In genomic region chr10:70599126-70599924, GRCm38 (mm10) we compare ENCODE assay signal across 8 mouse cellular contexts. TPM values are rescaled to one million over a fixed set of nuclear protein-coding genes. Genes with fewer than 3 reads are reported as not detected.
A peak's percentile ranks its signal among the peaks of the same experiment; 100 is the strongest.
DNase-seq lines count a peak whose midpoint lies in the region; ATAC-seq lines count a peak whose summit lies in the region.

No protein-coding gene starts in this region.

- WGBS in forebrain, embryonic 14.5 days: under 1% methylated on average over 108 of the region's 124 CpGs
- under 1% methylated on average over 102 of the region's 124 CpGs for WGBS in hindbrain, embryonic 14.5 days
- WGBS in lung, embryonic 16.5 days: under 1% methylated on average over 70 of the region's 124 CpGs

- peak overlapping the region; percentile 94 for H3K4me2 ChIP-seq in forebrain, embryonic 14.5 days (ENCODE audit: low read length)
- peak overlapping the region; percentile 81 for H3K4me2 ChIP-seq in hindbrain, embryonic 14.5 days (replicated peaks)
- peak overlapping the region; percentile 91 for H3K4me2 ChIP-seq in lung, embryonic 16.5 days (ENCODE audit: low read depth, low read length)

- peaks cover 6% of the 10 kb centered on the region for H3K4me1 ChIP-seq in forebrain, embryonic 14.5 days (ENCODE audit: control insufficient read depth, insufficient read depth, low read length)
- H3K4me1 ChIP-seq in hindbrain, embryonic 14.5 days (replicated peaks; ENCODE audit: control insufficient read depth, insufficient read depth, low read length): peaks cover 20% of the 10 kb centered on the region
- peaks cover 11% of the 10 kb centered on the region for H3K4me1 ChIP-seq in lung, embryonic 16.5 days (replicated peaks; ENCODE audit: control insufficient read depth, insufficient read depth, low read length)

- peak overlapping the region; percentile 92 for H3K27ac ChIP-seq in forebrain, embryonic 14.5 days (ENCODE audit: low read depth, low read length)
- peak overlapping the region; percentile 89 for H3K27ac ChIP-seq in hindbrain, embryonic 14.5 days
- H3K27ac ChIP-seq in lung, embryonic 16.5 days (ENCODE audit: low read length): no peak overlapping the region

- H3K36me3 ChIP-seq in forebrain, embryonic 14.5 days (ENCODE audit: control insufficient read depth, insufficient read depth, low read length): no peaks in the 10 kb centered on the region
- no peaks in the 10 kb centered on the region for H3K36me3 ChIP-seq in hindbrain, embryonic 14.5 days (replicated peaks; ENCODE audit: control insufficient read depth, insufficient read depth)
- no peaks in the 10 kb centered on the region for H3K36me3 ChIP-seq in lung, embryonic 16.5 days (ENCODE audit: control insufficient read depth, insufficient read depth, low read length)

- peak overlapping the region; percentile 80 for H3K4me3 ChIP-seq in forebrain, embryonic 14.5 days (ENCODE audit: low read depth, low read length)
- H3K4me3 ChIP-seq in hindbrain, embryonic 14.5 days (replicated peaks; ENCODE audit: low read length): peak overlapping the region; percentile 51
- H3K4me3 ChIP-seq in lung, embryonic 16.5 days (ENCODE audit: low read length): peak overlapping the region; percentile 64

- peak; percentile 85 for ATAC-seq in cerebellum, adult (ENCODE audit: insufficient number of reproducible peaks, low FRiP score, low TSS enrichment)
- ATAC-seq in forebrain, embryonic 14.5 days: peak; percentile 93
- peak; percentile 94 for ATAC-seq in hindbrain, embryonic 14.5 days (ENCODE audit: low FRiP score)
- peak; percentile 94 for ATAC-seq in lung, embryonic 16.5 days (ENCODE audit: low read depth)

- H3K9ac ChIP-seq in forebrain, embryonic 14.5 days (ENCODE audit: low read length): peak overlapping the region; percentile 94
- H3K9ac ChIP-seq in hindbrain, embryonic 14.5 days: peak overlapping the region; percentile 77
- peak overlapping the region; percentile 41; the same call in 1 of the 2 replicates for H3K9ac ChIP-seq in lung, embryonic 16.5 days (ENCODE audit: low read length)

- H3K9me3 ChIP-seq in forebrain, embryonic 14.5 days (replicated peaks; ENCODE audit: control insufficient read depth, low read length): no peaks in the 10 kb centered on the region
- H3K9me3 ChIP-seq in hindbrain, embryonic 14.5 days (ENCODE audit: control insufficient read depth, low read length): 0 out of 2 replicates have a peak, but pooled peaks cover 3% of the 10 kb centered on the region
- no peaks in the 10 kb centered on the region for H3K9me3 ChIP-seq in lung, embryonic 16.5 days (ENCODE audit: control insufficient read depth, low read length)

- DNase-seq in MN1 (ENCODE audit: low spot score): peak; percentile 75
- peak; percentile 95 for DNase-seq in forebrain, embryonic 14.5 days (ENCODE audit: low spot score)
- DNase-seq in hindbrain, embryonic 14.5 days (ENCODE audit: low spot score): peak; percentile 93
- DNase-seq in layer of hippocampus, postnatal 25 days (ENCODE audit: extremely low spot score in 1 of 2, low spot score in 1 of 2): peak; percentile 77 to 89
- DNase-seq in retina, postnatal 1 day: peak; percentile 92
- peak; percentile 56 to 69 for DNase-seq in urinary bladder, postnatal 36 days (ENCODE audit: low spot score in 2 of 2)

- no peaks in the 10 kb centered on the region; the same call in 1 of the 2 replicates for H3K27me3 ChIP-seq in forebrain, embryonic 14.5 days (replicated peaks; ENCODE audit: control insufficient read depth, insufficient read depth, low read length)
- H3K27me3 ChIP-seq in hindbrain, embryonic 14.5 days (ENCODE audit: control insufficient read depth, insufficient read depth, low read length): no peaks in the 10 kb centered on the region
- peaks cover 27% of the 10 kb centered on the region for H3K27me3 ChIP-seq in lung, embryonic 16.5 days (ENCODE audit: control insufficient read depth, insufficient read depth, low read depth, low read length)

RNA-seq across cellular contexts. Expression of gene Phyhipl, which starts 56.4 kb away (rescaled TPM):
- 92.6 and 126 TPM in 2 replicates for polyA plus RNA-seq in forebrain, embryonic 14.5 days (2014; fragmentation: Nextera tagmentation; extraction: Ambion mirVana)
- 287 and 318 TPM in 2 replicates for polyA plus RNA-seq in hindbrain, embryonic 14.5 days (2014; fragmentation: Nextera tagmentation; extraction: Ambion mirVana)
- 100 to 1,000 TPM; 209 to 212 TPM for total RNA-seq in layer of hippocampus, postnatal 25 days (2021)
- polyA plus RNA-seq in lung, embryonic 16.5 days (2015; fragmentation: Nextera tagmentation; extraction: Ambion mirVana): 1.5 and 2.8 TPM in 2 replicates

Comparison
In these comparisons a context has a peak if more than half of its experiments do, and no peak if none do; other contexts are left out.
1. H3K9ac ChIP-seq: peak in every context shown above with its lines; median percentile 94 in forebrain, embryonic 14.5 days; 77 in hindbrain, embryonic 14.5 days; 41 in lung, embryonic 16.5 days.
2. RNA of gene Phyhipl, which starts 56.4 kb away (polyA plus RNA-seq): 287 to 318 TPM in hindbrain, embryonic 14.5 days and 92.6 to 126 TPM in forebrain, embryonic 14.5 days; 1.5 to 2.8 TPM in lung, embryonic 16.5 days; every median in the first group is over 10 times any median in the second.
3. Peak in every context shown above with its lines, with median percentiles within 50 percentile points of each other: DNase-seq, ATAC-seq, H3K4me2 ChIP-seq and H3K4me3 ChIP-seq.